Mouse (Mus musculus): ENCODE data around the gene Smg9.

Gene Smg9

DNA sequence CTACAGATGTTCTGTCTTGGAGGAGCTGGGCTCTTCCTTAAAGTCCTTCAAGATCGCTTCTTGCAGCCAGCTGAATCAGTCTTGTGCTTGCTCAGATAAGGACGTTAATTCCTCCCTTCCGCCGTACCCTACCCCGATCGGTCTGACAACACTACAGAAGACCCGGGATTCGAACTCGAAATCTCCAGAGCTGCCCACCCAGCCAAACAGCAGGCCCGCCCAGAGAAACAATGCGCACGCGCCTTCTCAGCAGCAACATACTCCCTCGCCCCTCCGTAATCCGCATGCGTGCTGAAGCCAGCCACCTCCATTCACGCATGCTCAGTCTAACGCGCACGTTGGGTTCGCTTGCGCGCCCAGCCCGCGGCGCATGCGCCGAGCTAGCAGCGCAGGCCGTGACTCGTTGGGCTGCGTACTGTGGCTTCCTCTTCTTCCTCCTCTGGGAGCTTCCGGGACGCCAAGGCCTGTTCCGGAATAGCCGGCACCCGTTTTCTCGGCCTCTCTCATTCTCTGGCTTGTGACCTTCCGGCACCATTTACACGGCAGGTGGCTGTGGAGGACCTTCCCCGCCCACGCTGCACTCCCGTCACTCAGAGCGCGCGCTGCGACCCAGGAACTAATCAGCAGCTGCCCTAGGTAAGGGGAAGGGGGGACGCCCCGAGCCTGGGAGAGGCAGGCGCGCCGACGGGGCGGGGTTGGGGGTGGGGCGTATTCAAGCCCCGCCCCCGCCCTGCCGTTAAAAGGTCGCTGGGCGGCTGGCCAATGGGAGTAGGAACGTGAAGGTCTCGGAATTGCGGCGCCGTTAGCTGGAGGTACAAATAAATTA, at the start of gene Smg9:
Smg9 (plus strand) TSS at position 364 of the 826 bp plus-strand sequence.
- peak; percentile 98 for DNase-seq

GRCm38 (mm10) chr7:24355646-24356045, 43.8 kb upstream of the Smg9 start:
- no peak for DNase-seq

DNA sequence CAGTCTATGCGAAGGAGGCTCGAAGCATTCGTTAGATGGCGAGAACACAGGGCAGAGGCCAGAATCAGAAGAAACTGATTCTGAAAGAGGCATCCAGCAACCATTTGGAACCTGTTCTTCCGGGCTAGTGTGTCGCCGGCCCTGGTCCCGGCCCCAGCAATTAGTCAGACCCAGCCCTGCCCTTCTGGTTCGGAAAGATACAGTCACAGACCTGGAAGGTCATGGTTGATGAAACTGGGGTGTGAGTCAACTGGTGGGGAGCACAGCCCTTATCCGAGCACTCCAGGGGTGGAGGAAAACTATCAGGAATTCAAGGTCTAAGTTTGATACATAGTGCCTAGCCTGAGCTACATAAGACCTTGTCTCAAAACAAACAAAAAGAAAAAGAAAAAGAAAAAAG, 43.3 kb upstream of the Smg9 start:
- no peak for DNase-seq

DNA sequence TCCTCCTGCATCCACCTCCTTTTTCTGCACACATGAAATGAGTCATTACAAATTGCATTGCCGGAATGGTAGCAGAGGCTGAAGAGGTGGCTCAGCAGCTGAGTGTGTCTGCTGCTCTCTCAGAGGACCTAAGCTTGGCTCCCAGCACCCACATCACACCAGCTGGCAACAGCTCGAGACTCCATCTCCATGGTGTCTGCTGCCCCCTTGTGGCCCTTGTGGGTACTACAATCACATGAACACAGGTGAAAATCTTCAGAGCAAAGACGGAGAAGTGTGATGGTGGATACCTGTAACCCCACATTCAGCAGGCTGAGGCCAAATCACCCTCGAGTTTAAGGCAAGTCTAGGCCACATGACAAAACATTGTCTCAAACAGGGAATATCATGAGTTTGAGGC, 41.5 kb upstream of the Smg9 start:
- DNase-seq, result no peak

GRCm38 (mm10) chr7:24359269-24359668, 40.1 kb upstream of the Smg9 start:
- no peak for DNase-seq

- DNase-seq, result no peak
These were observed 38.4 kb upstream of the Smg9 start for GRCm38 (mm10) chr7:24361001-24361400.

DNA sequence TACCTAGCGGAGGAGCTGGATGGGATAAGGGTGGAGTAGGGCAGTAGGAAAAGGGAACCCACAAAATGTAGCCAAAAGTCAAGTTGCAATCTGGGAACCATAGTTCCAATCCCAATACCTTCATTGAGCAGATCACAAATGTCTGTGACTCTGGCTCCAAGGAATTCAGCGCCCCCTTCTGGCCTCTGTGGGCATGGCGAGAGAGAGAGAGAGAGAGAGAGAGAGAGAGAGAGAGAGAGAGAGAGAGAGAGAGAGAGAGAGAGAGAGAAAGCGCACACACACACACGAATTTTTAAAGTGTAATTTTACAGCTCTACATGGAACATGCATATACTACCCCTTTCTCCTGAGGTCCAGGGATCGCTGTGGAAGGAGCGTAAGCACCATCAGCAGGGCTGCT, 36.2 kb upstream of the Smg9 start:
- DNase-seq, result no peak

DNA sequence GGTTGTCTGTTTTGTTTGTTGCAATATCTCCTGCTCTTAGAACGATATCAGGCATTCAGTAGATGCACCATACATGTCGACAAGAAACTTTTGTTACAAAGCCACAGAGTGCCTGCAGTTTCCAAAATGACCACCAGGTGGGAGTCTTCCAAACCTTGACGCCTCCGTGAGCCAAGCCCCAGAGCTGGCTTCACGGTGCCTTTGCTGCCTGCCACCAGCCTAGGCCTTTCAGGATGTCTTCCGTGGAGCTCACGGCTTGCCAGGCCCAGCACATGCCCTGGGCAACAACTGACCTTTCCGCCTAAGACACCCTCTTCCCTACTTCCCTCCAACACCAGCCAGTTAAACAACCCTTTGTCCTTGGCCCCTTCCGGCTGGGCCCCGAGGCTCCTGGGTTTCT, 34.6 kb upstream of the Smg9 start:
- peak; percentile 79 for DNase-seq

DNA sequence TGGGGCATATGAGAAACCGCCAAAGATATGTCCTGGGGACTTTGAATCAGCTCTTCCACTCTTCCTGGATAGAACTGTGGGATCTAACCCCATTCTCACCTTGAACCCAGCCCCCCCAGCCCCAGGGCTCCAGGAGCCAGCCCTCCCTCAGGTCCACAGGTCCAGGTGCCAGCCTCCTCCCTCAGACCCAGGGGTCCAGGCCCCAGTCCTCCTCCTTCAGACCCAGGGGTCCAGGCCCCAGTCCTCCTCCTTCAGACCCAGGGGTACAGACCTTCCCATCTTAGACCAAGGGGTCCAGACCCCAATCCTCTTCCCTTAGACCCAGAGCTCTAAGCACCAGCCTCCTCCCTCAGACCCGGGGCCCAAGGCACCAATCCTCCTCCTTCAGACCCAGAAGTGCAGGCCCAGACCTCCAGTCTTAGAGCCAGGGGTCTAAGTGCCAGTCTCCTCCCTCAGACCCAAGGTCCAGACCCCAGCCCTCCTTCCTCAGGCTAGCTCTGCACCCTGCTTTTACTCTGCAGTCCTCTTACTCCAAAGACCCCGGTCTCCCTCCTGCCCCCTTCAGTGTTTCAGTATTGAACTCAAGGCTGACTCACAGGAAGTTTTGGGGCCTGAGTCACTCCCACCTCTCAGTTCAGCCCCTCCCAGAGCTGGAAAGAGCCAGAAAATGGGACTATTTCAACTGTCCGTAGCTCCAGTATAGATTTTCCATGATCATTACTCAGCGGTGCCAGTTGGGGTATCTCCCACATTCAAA, 34.0 kb upstream of the Smg9 start:
- no peak for DNase-seq

DNA sequence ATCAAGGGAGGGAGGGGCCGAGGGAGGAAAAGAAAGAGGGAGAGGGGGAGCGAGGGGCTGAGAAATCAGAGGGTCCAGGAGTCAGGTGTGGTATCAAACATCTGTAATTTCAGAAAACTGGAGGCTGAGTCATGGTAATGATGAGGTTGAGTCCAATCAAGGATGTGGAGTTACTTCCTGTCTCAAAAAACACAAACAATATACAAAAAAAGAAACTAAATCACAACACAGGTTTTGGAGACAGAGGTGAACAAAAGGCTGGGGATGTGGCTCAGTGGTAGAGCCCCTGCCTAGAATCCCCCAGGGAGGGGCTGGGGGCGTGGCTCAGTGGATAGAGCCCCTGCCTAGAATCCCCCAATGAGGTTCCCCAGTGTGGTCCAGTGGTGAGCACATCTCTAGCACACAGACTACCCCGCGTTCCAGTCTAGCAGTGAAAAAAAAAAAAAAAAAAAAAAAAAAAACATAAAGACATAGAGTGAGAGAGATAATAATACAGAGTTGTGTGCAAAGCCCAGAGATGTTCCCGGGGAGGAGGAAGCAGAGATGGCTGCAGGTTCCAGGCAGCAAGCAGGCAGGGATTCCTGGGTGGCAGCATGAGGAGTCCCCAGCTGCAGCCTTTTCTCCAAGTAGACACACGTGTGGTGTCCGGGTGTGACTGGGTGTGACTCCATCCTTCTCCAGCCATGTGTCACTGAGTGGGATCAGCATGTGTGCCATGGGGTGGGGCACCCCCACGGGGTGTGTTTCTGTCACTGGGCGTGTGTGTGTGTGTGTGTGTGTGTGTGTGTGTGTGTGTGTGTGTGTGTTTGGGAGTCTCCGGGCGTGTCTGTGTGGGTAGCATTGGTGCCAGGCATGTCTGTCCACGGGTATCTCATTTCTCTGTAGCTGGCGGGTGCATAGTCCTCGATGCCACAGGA, 32.4 kb upstream of the Smg9 start:
- DNase-seq, result no peak

GRCm38 (mm10) chr7:24368226-24368625, 31.2 kb upstream of the Smg9 start:
- DNase-seq, result no peak

- no peak for DNase-seq
These were observed 30.5 kb upstream of the Smg9 start for GRCm38 (mm10) chr7:24368946-24369345.

DNA sequence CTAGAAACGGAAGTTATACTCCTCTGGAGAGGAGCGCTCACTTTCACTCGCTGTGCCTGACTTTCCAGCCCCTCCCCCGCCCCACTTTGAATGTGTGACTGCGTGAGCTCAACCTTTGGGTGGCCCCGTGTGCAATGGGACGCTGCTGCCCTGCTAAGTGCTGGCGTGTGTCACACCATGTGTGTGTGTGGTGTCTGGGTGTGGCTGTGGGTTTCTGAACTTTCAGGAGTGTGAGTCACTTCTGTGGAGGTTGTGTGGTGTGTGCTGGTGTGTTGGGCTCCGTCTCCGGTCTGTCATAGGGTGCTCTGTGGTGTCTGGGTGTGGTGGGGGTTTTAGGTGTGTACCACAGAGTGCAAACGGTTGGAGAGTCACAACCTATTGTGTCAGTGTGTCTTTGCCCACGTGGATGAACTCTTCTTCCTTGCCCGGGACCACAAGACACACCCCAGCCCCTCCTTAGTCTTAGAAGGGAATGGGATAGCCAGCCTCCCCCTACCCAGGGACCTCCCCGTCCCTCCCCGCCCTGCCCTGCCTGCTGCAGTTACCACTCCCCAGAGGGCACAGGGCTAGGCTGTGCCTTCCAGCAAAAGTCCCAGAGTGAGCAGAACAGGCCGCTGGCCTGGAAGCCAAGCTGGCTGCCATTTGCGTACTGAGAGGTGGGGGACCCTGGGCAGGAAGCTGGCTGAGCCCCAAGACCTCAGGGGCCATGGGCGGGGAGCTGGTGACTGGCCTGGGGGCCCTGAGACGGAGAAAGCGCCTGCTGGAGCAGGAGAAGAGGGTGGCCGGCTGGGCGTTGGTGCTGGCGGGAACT, 29.5 kb upstream of the Smg9 start, which contains the start of gene Kcnn4:
Kcnn4 (plus strand) TSS at position 533 of the 811 bp plus-strand sequence.
- DNase-seq, result no peak

GRCm38 (mm10) chr7:24371012-24371808, 28.2 kb upstream of the Smg9 start:
- DNase-seq, result no peak

DNA sequence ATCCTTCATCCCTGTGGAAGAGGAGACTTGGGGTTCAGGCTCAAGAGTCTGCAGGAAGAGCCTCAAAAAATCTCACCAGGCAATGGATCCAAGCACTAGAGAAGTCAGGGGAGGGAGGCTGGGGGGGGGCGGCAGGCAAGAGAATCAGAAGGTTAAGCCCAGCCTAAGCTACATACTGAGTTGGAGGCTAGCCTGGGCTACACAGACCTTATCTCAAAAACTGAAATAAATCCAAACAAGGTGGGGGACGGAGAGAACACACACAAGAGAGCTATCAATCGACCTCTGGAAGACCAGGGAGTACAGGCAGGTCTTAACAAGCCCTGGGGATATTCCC, 27.6 kb upstream of the Smg9 start:
- DNase-seq, result no peak

GRCm38 (mm10) chr7:24372300-24372699, 27.1 kb upstream of the Smg9 start:
- DNase-seq, result no peak

DNA sequence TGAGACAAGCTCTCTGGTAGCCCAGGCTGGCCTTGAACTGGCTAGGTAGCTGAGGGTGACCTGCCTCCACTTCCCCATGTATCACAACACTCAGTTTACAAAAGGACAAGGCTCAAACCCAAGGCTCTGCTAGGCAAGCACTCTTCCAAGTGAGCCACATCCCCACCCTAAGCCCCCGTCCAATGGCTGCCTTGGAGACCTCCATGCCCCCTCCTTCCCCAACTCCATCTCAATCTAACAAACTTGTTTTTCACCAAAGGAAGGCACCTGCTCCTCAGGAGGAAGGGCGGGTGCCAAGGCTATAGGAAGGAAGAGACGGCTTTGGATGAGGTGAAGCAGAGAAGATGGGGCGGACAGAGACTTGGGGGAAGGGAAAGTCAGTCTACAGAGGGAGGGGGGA, 26.6 kb upstream of the Smg9 start:
- no peak for DNase-seq

DNA sequence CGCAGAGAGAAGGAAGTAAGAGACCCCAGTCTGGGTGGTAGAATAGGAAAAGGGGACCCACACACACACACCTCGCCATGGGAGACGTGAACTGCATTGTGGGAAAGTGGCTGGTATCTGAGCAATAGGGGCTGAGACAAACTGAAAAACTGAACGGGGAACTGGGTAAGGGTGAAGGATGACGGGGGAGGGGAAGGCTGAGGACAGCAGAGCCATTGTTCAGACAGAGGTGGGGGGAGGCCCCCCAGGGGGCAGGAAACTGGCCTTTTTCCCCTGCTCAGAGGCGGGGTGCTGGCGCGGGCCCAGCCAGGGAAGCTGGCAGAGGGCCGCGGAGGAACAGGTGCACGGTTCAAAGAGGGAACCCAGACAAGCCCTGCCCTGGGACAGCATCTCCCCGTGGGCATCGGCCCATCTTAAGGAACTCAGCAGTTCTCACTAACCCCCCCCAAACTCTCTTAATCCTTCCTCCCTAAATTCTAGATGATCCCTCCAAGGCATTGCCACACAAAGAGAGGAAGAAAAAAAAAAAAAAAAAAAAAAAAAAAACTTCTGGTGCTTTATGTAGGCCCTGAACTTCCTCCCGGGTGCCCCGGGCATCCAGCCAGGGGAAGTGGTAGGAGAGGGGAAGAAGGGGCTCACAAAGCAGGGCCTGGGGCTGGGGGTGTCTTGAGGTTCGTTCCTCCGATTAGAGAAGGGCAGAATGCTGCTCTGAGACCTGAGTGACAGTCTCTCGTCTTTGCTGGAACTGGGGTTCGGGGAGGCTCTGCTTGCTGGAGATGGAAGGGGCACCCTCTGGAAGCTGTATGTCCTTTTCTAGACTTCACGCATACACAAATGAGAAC, 25.7 kb upstream of the Smg9 start:
- peak; percentile 85 for DNase-seq

- DNase-seq, result no peak
These were observed 23.0 kb upstream of the Smg9 start for GRCm38 (mm10) chr7:24376456-24376855.

- no peak for DNase-seq
These were observed 22.1 kb upstream of the Smg9 start for GRCm38 (mm10) chr7:24377091-24377865.

All from layer of hippocampus, adult 9-11 months (tissue).